Mouse (Mus musculus) kidney, postnatal 4 days (tissue): ENCODE measurements at regions not wholly inside any gene's neighbourhood (a gene's known extent, or its start where the extent isn't known, plus 50 kb on each side); places are given as distances from the start of the nearest gene placed in this dataset.
A peak's percentile ranks its signal among the peaks of the same experiment; 100 is the strongest.

ENCODE experiments used
- DNase-seq, 2 experiments: peaks; one replicate each; pipeline ENCODE4 v3.0.0; 2021; ENCODE audit warnings: mixed read lengths in 2 of 2

DNA sequence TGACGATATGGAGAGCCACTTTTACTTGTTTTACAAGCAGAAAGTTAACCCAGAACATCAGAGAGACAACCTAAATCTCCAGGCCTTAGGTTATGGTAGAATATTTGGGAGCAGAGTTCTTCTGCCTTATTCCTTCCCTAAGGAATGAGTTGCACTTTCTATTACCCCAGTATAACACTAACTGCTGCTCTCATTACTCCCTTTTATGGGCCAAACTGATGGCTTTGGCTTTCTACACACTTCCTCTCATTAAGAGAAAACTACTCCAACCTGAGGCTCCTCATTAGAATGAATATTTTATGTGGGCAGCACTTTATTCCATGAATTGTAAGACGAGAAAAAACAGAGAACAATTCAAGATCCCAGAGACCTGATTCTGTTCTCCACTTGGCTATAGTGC is 289.0 kb upstream of the Tnc start:
- DNase-seq: no peak

DNA sequence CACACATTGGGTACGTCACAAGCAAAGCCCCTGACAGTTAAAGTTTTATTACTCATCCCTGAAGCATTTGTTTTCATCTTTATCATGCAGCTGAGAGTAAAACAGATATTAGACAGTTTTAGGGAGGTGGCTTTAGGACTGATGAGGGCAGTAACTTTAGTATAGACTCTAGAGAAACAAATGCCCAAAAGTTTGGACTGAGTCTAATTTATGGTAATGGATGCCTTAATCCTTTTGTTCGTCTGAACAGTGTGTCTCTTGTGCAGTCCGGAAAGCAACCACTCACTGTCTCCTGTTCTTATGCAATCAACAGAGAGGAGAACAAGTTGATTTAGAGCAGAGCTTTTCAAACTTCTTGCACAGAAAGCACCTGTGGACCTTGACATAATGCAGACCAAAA is 283.4 kb upstream of the Tnc start:
- no peak for DNase-seq

DNA sequence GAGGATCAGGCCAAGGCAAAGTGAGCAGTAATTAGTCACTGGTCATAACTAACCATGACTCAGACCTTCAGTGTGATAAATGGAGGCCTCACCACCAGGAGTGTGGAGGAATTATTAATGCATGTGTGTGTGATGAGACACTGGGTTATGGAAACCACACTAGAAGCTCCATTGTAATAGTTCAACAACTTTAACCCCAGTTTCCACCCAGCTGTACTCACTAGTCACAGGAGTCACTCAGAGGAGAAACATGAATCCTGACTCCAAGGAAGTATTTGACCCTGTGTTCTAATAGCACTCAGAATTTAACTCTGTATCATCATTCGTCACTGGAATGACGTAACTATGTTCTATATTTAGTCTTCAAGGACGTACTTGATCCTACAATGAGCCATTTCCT is 277.6 kb upstream of the Tnc start:
- no peak for DNase-seq

DNA sequence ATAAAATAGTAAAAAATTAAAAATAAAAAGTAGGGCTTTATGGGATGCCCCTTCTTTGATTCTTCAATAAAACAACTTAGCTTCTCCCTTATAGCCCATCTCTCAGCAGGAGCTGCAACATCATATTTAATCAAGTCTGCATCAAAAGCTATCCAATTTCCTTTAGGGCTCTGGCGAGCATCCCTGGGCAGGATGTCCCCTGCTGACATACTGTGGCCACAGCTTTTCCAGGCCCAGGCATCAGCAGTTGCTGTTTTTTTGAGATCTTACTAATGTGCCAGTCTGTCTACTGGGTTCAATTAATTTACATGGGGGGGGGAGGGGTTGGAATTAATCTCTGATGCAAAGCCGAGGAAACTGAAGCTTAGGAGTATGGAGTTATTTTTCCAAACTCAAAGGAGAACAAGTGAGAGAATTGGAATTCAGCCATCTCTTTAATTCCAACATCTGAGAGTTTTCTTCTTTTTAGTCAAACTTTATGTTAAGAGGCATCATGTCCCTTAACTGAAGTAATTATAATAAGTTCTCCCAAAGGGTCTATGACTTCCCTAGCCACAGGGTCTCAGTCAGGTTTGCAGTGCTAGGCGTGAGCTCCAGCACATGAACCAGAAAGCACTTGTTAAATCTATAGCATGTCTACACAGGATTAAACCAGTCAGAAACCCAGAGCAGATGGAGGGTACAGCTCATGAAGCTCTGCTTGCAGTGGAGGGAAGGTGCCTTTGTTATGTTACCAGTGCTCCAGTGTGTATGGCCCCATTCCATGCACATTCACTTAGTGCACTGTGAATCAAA is 269.9 kb upstream of the Tnc start:
- no peak for DNase-seq

DNA sequence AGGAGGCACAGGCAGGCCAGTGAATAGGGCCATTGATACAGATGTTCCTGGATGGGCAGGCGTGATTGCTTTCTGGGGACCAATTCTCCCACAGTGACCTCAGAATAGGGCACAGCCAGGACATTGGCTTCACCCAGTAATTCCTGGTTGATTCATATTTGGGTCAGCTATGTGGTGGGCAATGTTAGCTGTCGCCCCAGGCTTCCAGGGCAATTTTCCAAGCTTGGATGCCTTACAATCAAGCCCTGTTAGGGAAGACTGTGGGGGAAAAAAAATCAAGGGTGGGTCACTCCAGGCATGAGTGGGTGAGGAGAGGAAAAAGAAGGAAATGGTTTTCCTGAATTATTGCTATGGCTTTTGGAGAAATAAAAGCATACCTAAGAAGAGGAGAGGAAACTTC is 250.1 kb upstream of the Tnc start:
- no peak for DNase-seq

DNA sequence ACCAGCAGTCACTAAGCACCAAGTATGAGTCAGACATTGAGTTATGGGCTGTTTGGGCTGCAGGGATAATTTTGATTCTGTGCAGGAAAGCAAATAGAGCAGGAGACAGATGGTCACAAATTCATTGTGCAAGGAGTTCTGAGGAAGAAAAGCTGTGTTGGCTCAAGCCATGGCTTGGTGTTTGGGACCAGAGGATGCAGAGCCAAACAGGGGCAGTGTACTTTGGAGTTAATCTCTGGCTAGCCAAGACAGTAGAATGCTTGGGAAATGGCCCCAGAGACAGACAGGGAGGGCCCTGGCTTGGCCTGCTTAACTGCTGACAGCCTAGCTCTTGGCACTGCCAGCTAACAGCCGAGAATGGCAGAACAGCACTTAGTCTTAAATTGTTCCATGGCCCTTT is 235.7 kb upstream of the Tnc start:
- DNase-seq: no peak

DNA sequence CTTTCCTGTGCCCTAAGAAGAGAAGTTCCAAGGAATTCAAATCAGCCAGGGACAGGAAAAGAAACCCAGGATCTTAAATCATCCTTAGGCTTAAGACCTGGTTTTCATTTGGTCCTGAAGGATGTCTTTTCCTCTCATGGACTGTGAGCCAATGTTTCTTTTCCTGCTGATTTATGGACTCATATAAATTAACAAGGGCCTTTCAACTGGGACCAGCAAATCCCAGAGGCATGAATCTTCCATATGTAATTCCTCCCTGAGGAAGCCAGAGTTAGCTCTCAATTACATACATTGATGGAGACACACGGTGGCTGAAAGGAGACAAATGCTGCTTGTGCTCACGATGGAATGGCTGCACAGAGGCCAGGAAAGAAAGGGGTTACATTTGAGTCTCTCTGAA is 230.2 kb upstream of the Tnc start:
- DNase-seq: no peak

DNA sequence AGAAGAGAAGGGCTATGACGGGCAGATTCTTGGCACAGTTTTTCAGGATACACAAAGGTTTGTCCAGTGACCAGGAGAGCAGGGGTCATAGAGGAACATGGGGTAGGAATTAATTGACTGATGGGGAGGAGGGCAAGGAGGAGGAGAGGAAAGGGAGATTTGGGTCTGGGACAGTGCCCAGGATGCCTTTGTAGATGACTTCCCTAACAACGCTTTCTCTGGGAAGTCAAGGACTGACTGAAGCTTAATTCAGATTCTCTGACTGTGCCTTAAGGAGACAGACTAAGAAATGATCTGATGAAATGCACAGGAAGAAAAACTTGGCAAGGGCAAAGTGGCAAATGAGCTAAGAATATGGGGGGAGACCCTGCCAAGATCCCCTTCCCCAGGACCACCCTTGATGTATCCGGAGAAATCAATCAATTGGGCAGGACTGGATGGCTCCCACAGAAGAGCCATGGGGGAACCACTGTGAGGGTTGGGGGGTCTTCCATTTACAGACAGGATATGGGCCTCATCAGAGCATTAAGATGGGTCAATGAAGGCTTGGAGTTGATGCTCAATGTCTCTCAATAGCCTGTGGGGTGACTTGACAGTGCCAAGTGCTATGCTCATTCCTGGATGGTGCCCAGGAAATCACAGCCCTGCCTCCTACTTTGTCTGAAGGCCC is 227.6 kb upstream of the Tnc start:
- peak in 1 of 2 experiments; percentile 8 for DNase-seq

DNA sequence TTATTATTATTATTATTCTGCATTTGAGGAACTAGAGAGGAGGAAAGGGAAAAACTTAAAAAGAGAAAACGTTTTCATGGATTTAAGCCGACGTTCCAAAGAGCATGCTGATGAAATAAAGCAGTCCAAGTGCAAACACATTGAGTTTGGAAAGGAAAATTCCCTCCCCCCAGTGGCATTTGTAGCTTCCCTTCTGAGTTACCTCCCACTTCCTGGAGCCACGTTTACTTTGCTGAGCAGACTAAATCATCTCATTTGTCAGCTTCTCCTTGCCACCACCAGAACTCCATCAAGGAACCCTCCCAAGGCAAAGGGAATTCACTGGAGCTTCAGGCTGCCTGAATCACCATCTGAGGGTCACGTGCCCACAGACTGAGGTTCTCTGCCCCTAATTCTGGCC is 223.0 kb upstream of the Tnc start:
- no peak for DNase-seq

DNA sequence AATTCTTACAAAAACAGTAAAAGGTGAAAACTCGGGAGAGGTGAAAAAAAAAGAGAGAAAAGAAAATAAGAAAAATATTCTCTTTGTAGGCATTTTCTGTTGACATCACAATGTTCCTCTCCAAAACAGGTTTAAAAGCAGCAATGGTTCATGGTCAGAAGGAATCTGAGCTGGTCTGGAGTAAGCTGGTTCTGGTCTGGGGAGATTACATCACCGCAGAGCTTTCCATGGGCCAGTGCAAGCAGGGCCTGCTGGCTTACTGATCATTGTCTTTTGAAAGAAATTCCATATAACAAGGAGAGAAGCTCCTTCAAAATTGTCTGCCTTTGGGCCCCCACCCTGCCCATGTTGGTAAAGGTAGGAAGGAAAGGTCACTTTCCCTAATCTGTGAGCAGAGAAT is 222.3 kb upstream of the Tnc start:
- DNase-seq: no peak

DNA sequence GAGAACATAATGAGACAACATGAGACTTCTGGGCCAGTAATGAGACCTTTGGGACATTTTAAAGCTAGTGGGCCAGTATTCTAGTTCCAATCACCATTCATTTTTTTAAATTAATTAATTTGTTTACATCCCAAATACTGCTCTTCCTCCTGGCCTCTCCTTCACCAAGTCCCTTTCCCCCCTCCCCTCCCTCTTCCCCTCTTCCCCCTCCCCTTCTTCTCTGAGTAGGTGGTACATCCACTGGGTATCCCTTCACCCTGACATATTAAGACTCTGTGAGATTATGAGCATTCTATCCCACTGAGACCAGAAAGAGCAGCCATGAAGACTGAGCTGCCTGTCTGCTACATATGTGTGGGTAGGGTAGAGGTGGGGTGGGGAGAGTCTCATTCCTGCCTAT is 213.7 kb upstream of the Tnc start:
- DNase-seq: no peak

DNA sequence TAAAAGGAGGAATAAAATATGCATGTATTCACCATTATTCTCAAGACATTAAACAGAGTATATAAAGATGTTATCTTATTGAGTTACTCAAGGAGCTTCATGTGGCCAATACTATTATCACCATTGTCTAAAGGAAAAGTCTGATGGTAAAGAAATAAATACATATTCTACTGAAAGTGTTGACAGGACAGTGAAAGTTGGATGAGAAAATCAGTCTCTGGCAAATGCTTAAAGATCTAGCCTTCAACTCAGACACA is 213.3 kb upstream of the Tnc start:
- DNase-seq: no peak

DNA sequence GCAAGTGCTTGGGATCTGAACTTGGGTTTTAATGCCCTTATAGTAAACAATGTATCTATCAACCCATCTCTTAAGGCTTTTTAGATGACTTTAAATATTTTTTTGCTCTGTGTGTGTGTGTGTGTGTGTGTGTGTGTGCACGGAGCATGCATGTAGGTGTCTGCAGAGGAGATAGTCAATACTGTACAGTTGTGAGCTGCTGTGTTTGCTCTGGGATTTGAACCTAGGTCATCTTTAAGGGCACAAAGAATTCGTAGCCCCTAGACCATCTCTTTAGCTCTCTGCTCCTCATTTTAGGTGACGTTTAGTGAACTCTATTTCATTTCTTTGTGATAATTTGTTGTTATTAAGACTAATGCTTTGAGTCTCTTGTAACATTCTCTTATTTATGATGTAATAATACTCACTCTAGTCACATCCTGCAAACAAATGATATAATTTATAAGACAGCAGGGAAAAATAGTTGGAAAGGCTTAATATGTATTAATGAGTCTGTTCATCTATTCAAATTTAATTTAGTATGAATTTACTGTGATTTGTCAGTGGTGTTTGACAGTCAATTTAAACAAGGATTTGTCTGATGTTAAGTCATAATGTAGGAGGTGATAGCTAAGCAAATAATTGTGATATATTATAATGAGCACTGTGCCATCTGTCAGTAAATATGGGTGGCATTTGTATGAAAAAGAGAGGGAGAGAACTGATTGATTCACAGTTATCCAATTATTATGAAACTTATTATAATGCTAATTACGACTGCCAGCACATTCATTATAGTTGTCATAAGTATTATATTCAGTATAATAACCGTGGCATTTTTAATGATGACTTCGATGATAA is 212.8 kb upstream of the Tnc start:
- no peak for DNase-seq

DNA sequence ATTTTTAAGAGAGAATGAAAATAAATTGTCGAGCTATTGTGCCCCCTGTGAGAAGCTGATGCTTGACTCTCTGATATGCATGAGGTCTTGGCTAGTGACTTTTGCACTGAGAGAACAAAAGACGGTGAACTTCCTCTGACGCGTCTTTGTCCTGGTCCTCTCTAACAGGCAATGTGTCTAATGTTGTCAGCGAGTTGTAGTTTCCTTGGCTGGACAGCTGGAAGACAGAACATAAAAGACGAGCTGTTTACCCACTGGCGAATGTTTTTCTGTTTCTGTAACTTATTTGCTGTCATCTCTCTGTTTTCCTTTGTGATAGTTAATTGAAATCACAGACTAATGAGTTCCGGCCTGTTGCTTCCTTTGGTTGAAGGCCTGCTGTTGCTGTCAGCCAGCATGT is 208.4 kb upstream of the Tnc start:
- peak in 1 of 2 experiments; percentile 12 for DNase-seq

DNA sequence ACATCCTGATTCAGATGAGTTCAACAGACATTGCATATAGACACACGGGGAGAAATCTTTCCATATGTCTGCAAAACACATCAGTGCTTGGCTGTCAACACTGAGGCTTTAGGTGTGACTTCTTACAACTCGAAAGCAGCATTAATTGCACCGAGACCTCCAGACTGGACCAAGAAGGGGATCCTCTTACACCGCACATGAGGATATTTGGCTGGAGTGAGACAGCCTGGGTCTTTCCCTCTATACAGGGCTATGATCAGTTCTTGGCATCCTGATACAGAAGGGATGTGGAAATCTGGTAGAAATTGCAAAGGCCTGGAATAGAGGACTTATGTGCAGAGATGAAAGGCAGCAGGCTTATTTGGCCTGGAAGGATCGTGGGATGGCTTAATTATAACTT is 203.9 kb upstream of the Tnc start:
- no peak for DNase-seq

DNA sequence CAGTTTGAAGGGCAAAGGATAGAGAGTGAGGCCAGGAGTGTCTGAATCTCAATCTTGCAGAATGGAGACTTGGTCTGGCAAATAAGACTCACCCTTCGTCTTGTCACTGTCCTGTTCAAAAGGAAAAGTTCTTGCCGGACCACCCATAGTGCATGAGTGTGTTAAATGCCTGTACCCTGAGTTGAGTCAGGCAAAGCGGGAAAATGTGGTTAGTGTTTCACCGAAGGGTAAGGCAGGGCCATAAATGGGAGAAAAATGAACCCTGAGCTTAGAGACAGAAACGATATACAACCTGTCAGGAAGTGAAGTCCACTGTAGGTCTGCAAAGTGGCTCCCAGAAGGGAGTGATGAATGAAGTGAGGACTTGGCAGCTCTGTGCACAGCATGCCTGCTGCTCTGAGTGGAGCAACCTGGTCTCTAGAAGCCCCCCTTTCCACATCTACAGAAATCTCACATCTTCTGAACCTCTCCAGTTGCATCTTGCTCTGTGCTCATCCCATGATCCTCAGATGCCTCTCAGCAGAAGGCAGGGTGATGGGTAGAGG is 191.5 kb upstream of the Tnc start:
- DNase-seq: no peak

DNA sequence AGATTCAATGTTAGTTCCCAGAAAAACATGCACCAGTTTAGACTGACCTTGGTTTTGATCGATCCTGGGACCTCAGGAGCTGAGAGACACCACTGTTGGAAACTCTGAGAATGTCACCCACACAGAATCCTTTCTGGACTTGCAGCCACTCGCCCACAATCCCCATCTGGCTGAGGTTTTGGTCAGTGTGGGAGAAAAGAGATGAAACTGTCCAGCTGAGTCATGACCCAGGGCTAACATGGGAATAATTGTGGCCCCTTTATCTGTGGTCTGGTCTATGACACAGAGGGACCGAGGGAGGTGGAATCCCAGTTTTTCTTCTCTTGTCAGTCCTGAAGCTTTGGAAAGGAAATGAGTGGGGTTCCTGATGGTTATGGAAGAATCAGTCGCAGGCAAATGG is 188.7 kb upstream of the Tnc start:
- DNase-seq: no peak

DNA sequence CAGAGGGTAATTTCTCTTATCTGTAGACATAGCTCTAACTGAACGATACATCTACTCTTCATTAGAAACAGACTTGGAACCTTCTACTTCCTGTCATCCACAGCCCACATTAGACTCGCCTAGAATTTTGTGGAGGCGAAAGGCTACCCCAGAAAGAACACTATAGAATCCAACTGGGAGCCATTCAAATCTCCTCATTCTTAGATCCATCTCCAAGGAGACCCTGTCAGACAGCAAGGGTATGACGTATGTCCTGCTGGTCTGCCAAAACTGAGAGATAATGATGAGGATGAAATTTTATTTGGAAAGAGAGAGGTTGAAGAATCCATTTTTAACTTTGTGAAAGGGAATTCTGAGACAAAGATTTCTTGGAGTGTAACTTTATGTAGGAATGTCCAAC is 185.3 kb upstream of the Tnc start:
- DNase-seq: no peak

DNA sequence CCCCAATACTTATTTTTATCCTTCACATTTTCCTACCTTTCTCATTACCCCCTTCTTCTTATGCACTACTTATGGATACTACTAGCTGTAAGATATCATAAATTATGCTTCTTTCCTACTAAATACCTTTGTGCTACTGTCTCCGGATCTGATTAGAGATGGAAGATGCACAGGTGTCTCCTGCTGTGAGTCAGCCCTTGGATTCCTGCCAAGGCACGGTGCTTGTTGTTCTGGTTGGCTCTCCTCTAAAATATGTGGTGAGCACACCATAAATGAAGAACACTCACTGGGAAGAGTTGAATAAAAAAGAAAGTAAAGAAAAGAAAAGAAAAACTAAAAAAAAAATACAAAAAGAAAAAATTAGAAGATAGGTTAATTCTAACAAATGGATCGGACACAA is 181.5 kb upstream of the Tnc start:
- DNase-seq: no peak

DNA sequence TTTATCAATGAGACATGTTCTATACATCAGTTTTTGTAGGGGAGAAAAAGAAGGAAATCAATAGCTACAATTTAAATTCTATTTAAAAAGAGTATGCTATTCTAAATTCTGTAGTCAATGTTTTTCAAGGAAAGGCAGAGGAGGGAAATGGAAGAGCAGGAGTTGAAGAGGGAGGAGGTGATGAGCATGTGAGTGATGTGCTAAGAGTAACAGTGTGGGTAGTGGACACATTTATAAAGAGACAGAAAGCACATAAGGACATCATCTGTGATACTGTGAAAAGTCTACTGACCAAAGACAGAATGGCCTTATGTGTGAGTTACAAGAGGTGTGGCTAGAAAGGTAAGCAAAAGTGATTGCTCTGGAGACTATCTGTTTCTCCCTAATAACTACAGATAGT is 179.8 kb upstream of the Tnc start:
- DNase-seq: no peak

DNA sequence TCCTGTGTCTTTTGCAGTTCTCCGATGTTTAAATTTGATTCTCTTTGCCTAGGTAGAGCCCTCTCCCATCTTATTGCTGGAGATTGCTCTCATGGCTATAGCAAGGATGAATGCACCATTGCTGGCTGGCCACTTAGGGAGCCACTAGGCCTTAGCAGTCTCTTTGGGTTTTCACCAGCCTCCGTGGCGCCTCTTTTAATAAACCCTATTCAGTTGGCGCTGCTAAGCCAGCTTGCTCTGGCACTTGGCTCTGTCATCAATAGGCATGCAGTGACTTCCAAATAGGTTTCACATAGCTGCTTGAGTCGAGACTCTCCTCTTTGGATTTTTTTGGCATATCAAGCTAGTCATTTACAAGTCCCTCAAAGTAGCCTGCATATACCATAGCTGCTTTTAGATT is 178.1 kb upstream of the Tnc start:
- DNase-seq: no peak

DNA sequence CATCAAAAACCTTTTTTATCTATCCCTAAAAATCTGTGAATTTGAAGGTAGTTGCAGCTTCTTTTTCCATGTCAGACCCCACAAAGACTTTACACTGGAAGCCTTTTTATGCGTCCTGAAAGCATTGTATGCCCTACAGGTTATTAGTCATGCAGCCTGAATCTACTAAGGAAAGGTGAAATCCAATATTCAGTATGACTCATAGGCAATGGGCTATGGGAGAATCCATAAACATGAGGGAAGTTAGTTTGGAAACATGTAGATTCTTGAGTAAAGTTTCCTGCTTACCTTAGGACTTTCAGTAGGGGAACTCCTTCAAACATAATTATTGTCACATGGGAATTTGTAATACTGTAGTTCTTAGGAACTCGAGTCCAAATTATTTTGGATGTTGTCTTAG is 173.0 kb upstream of the Tnc start:
- DNase-seq: no peak

DNA sequence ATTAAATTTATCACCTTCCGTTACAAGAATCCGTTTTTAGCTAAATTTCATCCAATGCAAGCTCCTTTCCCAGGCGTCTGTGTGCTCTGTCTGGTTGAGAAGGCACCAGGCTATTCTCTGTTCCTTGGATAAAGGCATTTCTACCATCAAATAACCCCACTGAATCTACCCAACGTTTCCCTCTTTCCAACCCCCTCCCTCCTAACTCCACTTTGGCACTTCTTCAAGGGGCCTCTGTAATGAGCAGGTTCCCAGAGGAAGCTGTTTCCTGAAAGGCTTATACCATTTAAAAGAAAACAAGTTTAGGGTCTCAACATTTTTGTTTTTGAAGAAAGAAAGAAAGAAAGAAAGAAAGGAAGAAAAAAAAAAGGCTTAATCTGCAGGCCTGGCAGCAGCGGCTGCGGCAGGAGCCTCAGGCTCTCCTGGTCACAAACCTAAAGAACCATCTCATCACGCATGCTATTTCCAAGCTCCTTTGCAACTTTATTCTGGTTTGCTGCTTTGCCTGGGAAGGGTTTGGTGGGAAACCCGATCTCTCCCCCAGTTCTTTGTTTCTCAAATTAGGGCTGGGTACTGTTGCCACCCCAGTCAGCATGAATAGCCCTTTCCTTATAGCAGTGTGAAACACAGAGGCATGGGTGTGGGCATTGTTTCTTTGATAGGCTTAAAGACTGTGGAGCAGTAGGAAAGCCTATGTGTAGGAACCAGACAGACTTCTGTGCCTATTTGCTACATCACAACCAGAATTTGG is 160.5 kb upstream of the Tnc start:
- DNase-seq: no peak
